Mouse (Mus musculus): Measurements from ENCODE around the gene Ksr2. TPM values are rescaled to one million over a fixed set of nuclear protein-coding genes. Genes with fewer than 3 reads are reported as not detected.

Ksr2 gene
- polyA plus RNA-seq, 1 experiment from 2014 or later = 0.36 TPM

DNA sequence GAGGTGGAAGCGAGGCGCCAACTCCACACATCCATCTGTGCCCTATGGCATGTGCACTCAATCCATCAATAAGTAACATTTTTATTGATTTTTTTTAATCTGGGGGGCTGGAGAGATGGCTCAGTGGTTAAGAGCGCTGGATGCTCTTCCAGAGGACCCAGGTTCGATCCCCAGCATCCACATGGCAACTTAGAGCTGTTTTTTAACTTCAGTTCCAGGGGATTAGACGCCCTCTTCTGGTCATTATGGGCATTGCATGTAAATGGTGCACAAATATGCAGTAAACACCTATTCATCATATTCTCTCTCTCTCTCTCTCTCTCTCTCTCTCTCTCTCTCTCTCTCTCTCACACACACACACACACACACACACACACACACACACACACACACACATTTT lies 410.7 kb downstream of the Ksr2 start:
- H3K4me3 ChIP-seq (replicated peaks; ENCODE audit: low read length) = no peak overlapping the region
- no peak for ATAC-seq (ENCODE audit: insufficient read depth, low FRiP score)
- no peak overlapping the region for H3K27ac ChIP-seq (ENCODE audit: low read length)
- no peaks in the 10 kb centered on the region for H3K27me3 ChIP-seq (ENCODE audit: control insufficient read depth, insufficient read depth, low read length)
- WGBS = 80% methylated on average over 5 of the region's 5 CpGs
- H3K9me3 ChIP-seq (replicated peaks; ENCODE audit: control insufficient read depth, low read length) = no peaks in the 10 kb centered on the region
- no peaks in the 10 kb centered on the region for H3K36me3 ChIP-seq (ENCODE audit: control insufficient read depth, insufficient read depth, low read length)
- no peak overlapping the region for H3K4me2 ChIP-seq (ENCODE audit: low read depth, low read length)
- no peaks in the 10 kb centered on the region for H3K4me1 ChIP-seq (ENCODE audit: control insufficient read depth, insufficient read depth, low read length)
- H3K9ac ChIP-seq (ENCODE audit: low read length) = no peak overlapping the region

Other genes with a start within 250 kb of the Ksr2 start
- gene Pebp1, start 126.4 kb upstream of the Ksr2 start, polyA plus RNA-seq (2015; fragmentation: Nextera tagmentation; extraction: Ambion mirVana) = 666 and 677 TPM in 2 replicates
- 20.7 and 22.5 TPM in 2 replicates for gene Vsig10, start 94.9 kb upstream of the Ksr2 start, polyA plus RNA-seq (2015; fragmentation: Nextera tagmentation; extraction: Ambion mirVana)
- gene Wsb2, start 56.7 kb upstream of the Ksr2 start, polyA plus RNA-seq (2015; fragmentation: Nextera tagmentation; extraction: Ambion mirVana) = 34.1 and 35.0 TPM in 2 replicates
- gene Rfc5, start 25.0 kb upstream of the Ksr2 start, polyA plus RNA-seq (2015; fragmentation: Nextera tagmentation; extraction: Ambion mirVana) = 75.9 and 88.6 TPM in 2 replicates

Data from stomach, embryonic 16.5 days (tissue).